Mouse (Mus musculus) kidney, postnatal 0 days (tissue): ENCODE data around the gene Csrnp3. TPM values are rescaled to one million over a fixed set of nuclear protein-coding genes. Genes with fewer than 3 reads are reported as not detected.

ENCODE experiments used
- ATAC-seq: fragments of 200-750 bp; cut with Nextera tagmentation; replicated peaks from 2 replicates; pipeline ENCODE4 v1.8.0; 2017; ENCODE audit warnings: low read depth, moderate number of reproducible peaks, moderate TSS enrichment, moderate library complexity; ENCODE audit not compliant: low FRiP score
- DNase-seq: peaks from one replicate; pipeline ENCODE4 v3.0.0-alpha.2; 2016; ENCODE audit warnings: low spot score
- H3K27ac ChIP-seq: fragments of 300-500 bp; sonication (generic); 2 replicates; pipeline ENCODE4 v1.5.1; 2014; ENCODE audit warnings: mild to moderate bottlenecking
- H3K27me3 ChIP-seq: fragments of 300-500 bp; sonication (generic); 2 replicates; pipeline ENCODE4 v1.6.1; 2014; ENCODE audit warnings: low read length, mixed read lengths; ENCODE audit not compliant: insufficient read depth
- H3K36me3 ChIP-seq: fragments of 300-500 bp; sonication (generic); 2 replicates; pipeline ENCODE4 v1.6.1; 2014; ENCODE audit warnings: low read length, mixed read lengths; ENCODE audit not compliant: insufficient read depth
- H3K4me1 ChIP-seq: fragments of 300-500 bp; sonication (generic); replicated peaks from 2 replicates; pipeline ENCODE4 v1.6.1; 2014; ENCODE audit warnings: antibody characterized with exemption, low read length, mixed read lengths; ENCODE audit not compliant: insufficient read depth
- H3K4me2 ChIP-seq: fragments of 300-500 bp; sonication (generic); 2 replicates; pipeline ENCODE4 v1.6.1; 2014; ENCODE audit warnings: mild to moderate bottlenecking, low read length, moderate library complexity, mixed read lengths
- H3K4me3 ChIP-seq: fragments of 300-500 bp; sonication (generic); replicated peaks from 2 replicates; pipeline ENCODE4 v1.5.1; 2014; ENCODE audit warnings: low read depth, low read length
- H3K9ac ChIP-seq: fragments of 300-500 bp; sonication (generic); 2 replicates; pipeline ENCODE4 v1.6.1; 2014; ENCODE audit warnings: low read depth, low read length
- H3K9me3 ChIP-seq: fragments of 300-500 bp; sonication (generic); replicated peaks from 2 replicates; pipeline ENCODE4 v1.6.1; 2016; ENCODE audit warnings: low read length, inconsistent platforms, mixed read lengths
- CTCF ChIP-seq: IDR thresholded peaks from 2 replicates; pipeline ENCODE4 v1.5.1; 2016; ENCODE audit warnings: antibody characterized with exemption, low read depth, mild to moderate bottlenecking, moderate library complexity
- WGBS: fragments of 180-500 bp; shearing (Covaris S2); extraction: QIAGEN DNeasy Blood & Tissue Kit; methylation state at CpG from one replicate; pipeline ENCODE4 v1.1.7; 2014; 5-methylcytosine and 5-hydroxymethylcytosine counted together
- polyA plus RNA-seq: library from polyadenylated mRNA; unstranded; fragments of >200 nt; fragmentation: Nextera tagmentation; extraction: Ambion mirVana; gene quantifications from 2 replicates; pipeline ENCODE4 v1.2.1, GENCODE M21; 2015

Gene Csrnp3
- polyA plus RNA-seq, 1 experiment from 2014 or later: 1.5 TPM

- no peak overlapping the region for H3K9ac ChIP-seq
- H3K9me3 ChIP-seq: no peaks in the 10 kb centered on the region
- no peaks in the 10 kb centered on the region for H3K27me3 ChIP-seq
- no peak overlapping the region for H3K4me3 ChIP-seq
- WGBS: 24% methylated on average over 4 of the region's 4 CpGs
- no peak for TF ChIP-seq CTCF
- DNase-seq (no peak), ATAC-seq (no peak)
- no peaks in the 10 kb centered on the region for H3K4me1 ChIP-seq
- H3K4me2 ChIP-seq: no peak overlapping the region
- no peak overlapping the region for H3K27ac ChIP-seq
- H3K36me3 ChIP-seq: no peaks in the 10 kb centered on the region
Observed at GRCm38 (mm10) chr2:65981965-65982364, 136.4 kb downstream of the Csrnp3 start.

DNA sequence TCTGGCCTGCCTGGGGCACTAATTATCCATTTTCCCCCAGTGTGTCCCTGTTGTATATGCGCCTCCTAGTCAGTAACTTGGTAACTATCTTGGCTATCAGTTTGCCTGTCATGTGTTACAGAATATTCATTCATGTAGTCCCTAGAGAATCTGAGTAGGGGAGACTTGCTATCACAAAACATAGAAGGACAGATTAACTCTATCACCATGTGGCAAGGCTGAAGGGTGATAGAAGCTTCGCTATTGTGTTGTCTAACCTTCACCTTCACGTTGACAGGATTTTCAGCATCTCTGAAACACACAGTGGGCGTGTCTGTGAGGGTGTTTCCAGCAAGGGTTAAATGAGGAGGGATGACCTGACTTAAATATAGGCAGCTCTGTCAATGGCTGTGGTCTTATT lies 140.1 kb downstream of the Csrnp3 start:
- H3K4me3 ChIP-seq: no peak overlapping the region

GRCm38 (mm10) chr2:65987069-65987468 lies 141.5 kb downstream of the Csrnp3 start:
- no peaks in the 10 kb centered on the region for H3K4me1 ChIP-seq
- H3K27me3 ChIP-seq: no peaks in the 10 kb centered on the region
- H3K9me3 ChIP-seq: no peaks in the 10 kb centered on the region
- H3K27ac ChIP-seq: no peak overlapping the region
- no peak overlapping the region for H3K4me3 ChIP-seq
- H3K9ac ChIP-seq: no peak overlapping the region
- peak; percentile 59; the same call in 1 of the 2 replicates for ATAC-seq
- 46% methylated on average over 6 of the region's 6 CpGs for WGBS
- DNase-seq: no peak
- no peak overlapping the region for H3K4me2 ChIP-seq
- no peaks in the 10 kb centered on the region for H3K36me3 ChIP-seq
- no peak for TF ChIP-seq CTCF

More for the DNA sequence above, 140.1 kb downstream of the Csrnp3 start:
- H3K27ac ChIP-seq: no peak overlapping the region
- H3K9me3 ChIP-seq: no peaks in the 10 kb centered on the region
- TF ChIP-seq CTCF: no peak
- H3K36me3 ChIP-seq: no peaks in the 10 kb centered on the region
- H3K27me3 ChIP-seq: no peaks in the 10 kb centered on the region
- ATAC-seq (no peak), DNase-seq (no peak)
- no peak overlapping the region for H3K4me2 ChIP-seq
- no peaks in the 10 kb centered on the region for H3K4me1 ChIP-seq
- WGBS: 82% methylated on average over 4 of the region's 4 CpGs
- no peak overlapping the region for H3K9ac ChIP-seq

DNA sequence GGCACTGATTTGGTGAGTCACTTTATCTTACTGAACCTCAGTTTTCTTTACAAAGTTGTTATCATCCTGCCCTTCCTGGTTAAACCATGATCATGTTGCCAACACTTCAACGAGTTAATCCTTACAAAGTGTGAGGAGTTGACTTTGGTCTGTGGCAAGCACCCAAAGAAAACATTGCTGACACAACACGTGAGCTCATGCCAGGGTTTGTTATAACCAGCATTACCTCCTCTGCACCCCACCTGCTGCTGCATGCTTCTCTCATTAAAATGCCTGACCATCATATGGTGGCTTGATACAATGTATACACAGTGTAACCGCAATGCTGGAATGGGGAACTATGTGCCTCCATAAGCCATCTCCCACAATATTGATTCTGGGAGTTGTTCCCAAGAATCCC lies 142.0 kb downstream of the Csrnp3 start:
- ATAC-seq: peak; percentile 71
- 50% methylated on average over 3 of the region's 3 CpGs for WGBS
- no peak overlapping the region for H3K4me2 ChIP-seq
- H3K9ac ChIP-seq: no peak overlapping the region
- no peak overlapping the region for H3K27ac ChIP-seq
- H3K27me3 ChIP-seq: no peaks in the 10 kb centered on the region
- TF ChIP-seq CTCF: no peak
- no peaks in the 10 kb centered on the region for H3K9me3 ChIP-seq
- no peaks in the 10 kb centered on the region for H3K36me3 ChIP-seq
- no peak overlapping the region for H3K4me3 ChIP-seq
- no peak for DNase-seq
- H3K4me1 ChIP-seq: no peaks in the 10 kb centered on the region

- Histone ChIP-seq H3K27ac (no peak overlapping the region), H3K4me1 (no peaks in the 10 kb centered on the region), H3K9me3 (no peaks in the 10 kb centered on the region), H3K36me3 (no peaks in the 10 kb centered on the region), H3K9ac (no peak overlapping the region), H3K27me3 (no peaks in the 10 kb centered on the region), H3K4me3 (no peak overlapping the region), H3K4me2 (no peak overlapping the region)
- 78% methylated on average over 3 of the region's 3 CpGs for WGBS
- DNase-seq: no peak
- TF ChIP-seq CTCF: no peak
- no peak for ATAC-seq
Observed at GRCm38 (mm10) chr2:65988788-65989187, 143.2 kb downstream of the Csrnp3 start.

DNA sequence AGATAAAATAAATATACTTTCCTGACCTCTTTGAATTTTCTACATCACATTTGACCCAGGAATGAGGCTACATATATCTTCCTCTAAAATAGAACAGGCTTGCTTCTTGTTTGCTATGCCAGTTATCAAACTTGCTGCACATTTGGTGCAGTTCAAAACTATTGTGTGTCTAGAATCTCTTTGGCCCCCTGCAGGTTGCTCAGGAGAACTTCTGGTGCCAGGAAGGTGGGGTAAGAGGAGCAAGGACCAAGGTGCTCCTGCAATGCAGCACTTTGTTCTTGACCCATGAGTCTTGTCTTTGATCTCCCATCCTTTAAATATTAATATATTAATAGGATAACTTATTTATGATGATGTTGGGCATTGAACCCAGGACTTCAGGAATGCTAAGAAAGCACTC lies 144.5 kb downstream of the Csrnp3 start:
- H3K36me3 ChIP-seq: no peaks in the 10 kb centered on the region
- no peaks in the 10 kb centered on the region for H3K9me3 ChIP-seq
- H3K4me1 ChIP-seq: no peaks in the 10 kb centered on the region
- H3K9ac ChIP-seq: no peak overlapping the region
- no peak overlapping the region for H3K4me3 ChIP-seq
- DNase-seq: no peak
- H3K4me2 ChIP-seq: no peak overlapping the region
- H3K27ac ChIP-seq: no peak overlapping the region
- ATAC-seq: no peak
- TF ChIP-seq CTCF: peak; percentile 32; the same call in 1 of the 2 replicates
- no peaks in the 10 kb centered on the region for H3K27me3 ChIP-seq

GRCm38 (mm10) chr2:65990754-65991153 lies 145.2 kb downstream of the Csrnp3 start:
- Histone ChIP-seq H3K9me3 (no peaks in the 10 kb centered on the region), H3K4me1 (no peaks in the 10 kb centered on the region), H3K4me2 (no peak overlapping the region), H3K9ac (no peak overlapping the region), H3K36me3 (no peaks in the 10 kb centered on the region), H3K27me3 (no peaks in the 10 kb centered on the region), H3K4me3 (no peak overlapping the region), H3K27ac (no peak overlapping the region)
- DNase-seq: no peak
- ATAC-seq: no peak
- TF ChIP-seq CTCF: no peak
- 84% methylated on average over 4 of the region's 4 CpGs for WGBS
